Mouse (Mus musculus) cerebellum, adult 9-11 months (tissue): ENCODE data around the gene Epha3.

Experiments used
- DNase-seq: peaks from one replicate; pipeline ENCODE4 v3.0.0; 2022

Gene Epha3

GRCm38 (mm10) chr16:63863913-63864330 is at the start of gene Epha3:
Gene Epha3, minus strand, starts transcription at chr16:63864175.
- DNase-seq = peak; percentile 90

- no peak for DNase-seq
Measured at GRCm38 (mm10) chr16:63903425-63903824, 39.5 kb upstream of the Epha3 start.

GRCm38 (mm10) chr16:63881190-63881589 is 17.2 kb upstream of the Epha3 start:
- DNase-seq = no peak

- peak; percentile 40 for DNase-seq
Measured at GRCm38 (mm10) chr16:63872313-63872712, 8.3 kb upstream of the Epha3 start.

GRCm38 (mm10) chr16:63864463-63864976 is 545 bp upstream of the Epha3 start:
- DNase-seq = no peak

- DNase-seq = peak; percentile 43
Measured at GRCm38 (mm10) chr16:63863181-63863580, 794 bp downstream of the Epha3 start.

- DNase-seq = no peak
Measured at GRCm38 (mm10) chr16:63857561-63857960, 6.4 kb downstream of the Epha3 start.

- DNase-seq = peak; percentile 86
Measured at GRCm38 (mm10) chr16:63856658-63857552, 7.1 kb downstream of the Epha3 start.

GRCm38 (mm10) chr16:63850297-63850696 is 13.7 kb downstream of the Epha3 start:
- no peak for DNase-seq

- no peak for DNase-seq
Measured at GRCm38 (mm10) chr16:63842911-63843310, 21.1 kb downstream of the Epha3 start.

- no peak for DNase-seq
Measured at GRCm38 (mm10) chr16:63837466-63837865, 26.5 kb downstream of the Epha3 start.

GRCm38 (mm10) chr16:63821164-63821563 is 42.8 kb downstream of the Epha3 start:
- no peak for DNase-seq

- no peak for DNase-seq
Measured at GRCm38 (mm10) chr16:63817606-63818005, 46.4 kb downstream of the Epha3 start.

- peak; percentile 89 for DNase-seq
Measured at GRCm38 (mm10) chr16:63816672-63817071, 47.3 kb downstream of the Epha3 start.

GRCm38 (mm10) chr16:63809871-63810270 is 54.1 kb downstream of the Epha3 start:
- DNase-seq = no peak

GRCm38 (mm10) chr16:63808991-63809390 is 55.0 kb downstream of the Epha3 start:
- no peak for DNase-seq

- peak; percentile 18 for DNase-seq
Measured at GRCm38 (mm10) chr16:63806437-63807129, 57.4 kb downstream of the Epha3 start.

GRCm38 (mm10) chr16:63806025-63806424 is 58.0 kb downstream of the Epha3 start:
- no peak for DNase-seq

- no peak for DNase-seq
Measured at GRCm38 (mm10) chr16:63801436-63801835, 62.5 kb downstream of the Epha3 start.

- DNase-seq = no peak
Measured at GRCm38 (mm10) chr16:63798341-63798740, 65.6 kb downstream of the Epha3 start.

GRCm38 (mm10) chr16:63794292-63794691 is 69.7 kb downstream of the Epha3 start:
- no peak for DNase-seq

- no peak for DNase-seq
Measured at GRCm38 (mm10) chr16:63793805-63794204, 70.2 kb downstream of the Epha3 start.

- DNase-seq = peak; percentile 66
Measured at GRCm38 (mm10) chr16:63792084-63792483, 71.9 kb downstream of the Epha3 start.

GRCm38 (mm10) chr16:63783544-63783943 is 80.4 kb downstream of the Epha3 start:
- no peak for DNase-seq
